Mouse (Mus musculus): ENCODE results near the gene Sohlh1. TPM values are rescaled to one million over a fixed set of nuclear protein-coding genes. Genes with fewer than 3 reads are reported as not detected.

Sohlh1 gene
- polyA plus RNA-seq, 1 experiment from 2014 or later = not detected

DNA sequence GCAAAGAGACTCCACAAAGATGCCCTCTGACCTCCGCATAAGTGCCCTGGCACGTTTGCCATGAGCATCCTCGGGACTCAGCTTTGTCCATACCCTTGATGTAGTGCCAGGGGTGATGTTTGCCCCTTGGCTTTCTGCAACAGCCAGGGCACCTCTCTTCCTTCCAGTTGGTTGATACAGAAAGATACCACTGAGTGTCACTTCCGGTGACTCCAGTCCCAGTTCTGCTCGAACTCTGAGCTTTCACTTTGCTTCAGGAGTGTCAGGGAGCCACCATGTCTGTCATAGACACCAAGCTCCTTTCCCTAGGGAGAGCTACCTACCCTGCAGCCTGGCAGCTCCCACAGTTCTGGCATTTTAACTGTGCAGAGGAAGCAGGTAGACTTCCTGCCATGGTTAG, 7.0 kb upstream of the Sohlh1 start:
- H3K27me3 ChIP-seq (ENCODE audit: control insufficient read depth, insufficient read depth, low read length) = no peaks in the 10 kb centered on the region
- H3K9me3 ChIP-seq (ENCODE audit: control insufficient read depth, low read length) = no peaks in the 10 kb centered on the region
- H3K4me1 ChIP-seq (ENCODE audit: control insufficient read depth, insufficient read depth, low read length) = no peaks in the 10 kb centered on the region
- no peak overlapping the region for H3K4me3 ChIP-seq (ENCODE audit: low read depth, low read length)
- WGBS = 83% methylated on average over 5 of the region's 5 CpGs
- no peak overlapping the region for H3K9ac ChIP-seq (replicated peaks; ENCODE audit: low read depth, low read length)
- no peak overlapping the region for H3K4me2 ChIP-seq (ENCODE audit: low read depth, low read length)
- no peaks in the 10 kb centered on the region for H3K36me3 ChIP-seq (ENCODE audit: control insufficient read depth, insufficient read depth, low read length)
- no peak overlapping the region for H3K27ac ChIP-seq (ENCODE audit: low read depth, low read length)
- ATAC-seq (ENCODE audit: low read depth) = no peak

GRCm38 (mm10) chr2:25852626-25853025, 5.6 kb upstream of the Sohlh1 start:
- no peaks in the 10 kb centered on the region for H3K36me3 ChIP-seq (ENCODE audit: control insufficient read depth, insufficient read depth, low read length)
- no peaks in the 10 kb centered on the region for H3K27me3 ChIP-seq (ENCODE audit: control insufficient read depth, insufficient read depth, low read length)
- no peak; the same call in 1 of the 2 replicates for ATAC-seq (ENCODE audit: low read depth)
- no peak overlapping the region for H3K27ac ChIP-seq (ENCODE audit: low read depth, low read length)
- no peak overlapping the region for H3K4me2 ChIP-seq (ENCODE audit: low read depth, low read length)
- H3K9ac ChIP-seq (replicated peaks; ENCODE audit: low read depth, low read length) = no peak overlapping the region
- 45% methylated on average over 3 of the region's 3 CpGs for WGBS
- H3K4me3 ChIP-seq (ENCODE audit: low read depth, low read length) = no peak overlapping the region
- H3K9me3 ChIP-seq (ENCODE audit: control insufficient read depth, low read length) = no peaks in the 10 kb centered on the region
- H3K4me1 ChIP-seq (ENCODE audit: control insufficient read depth, insufficient read depth, low read length) = no peaks in the 10 kb centered on the region

- 17% methylated on average over 4 of the region's 4 CpGs for WGBS
These were observed 3.3 kb upstream of the Sohlh1 start for GRCm38 (mm10) chr2:25850330-25850729.

DNA sequence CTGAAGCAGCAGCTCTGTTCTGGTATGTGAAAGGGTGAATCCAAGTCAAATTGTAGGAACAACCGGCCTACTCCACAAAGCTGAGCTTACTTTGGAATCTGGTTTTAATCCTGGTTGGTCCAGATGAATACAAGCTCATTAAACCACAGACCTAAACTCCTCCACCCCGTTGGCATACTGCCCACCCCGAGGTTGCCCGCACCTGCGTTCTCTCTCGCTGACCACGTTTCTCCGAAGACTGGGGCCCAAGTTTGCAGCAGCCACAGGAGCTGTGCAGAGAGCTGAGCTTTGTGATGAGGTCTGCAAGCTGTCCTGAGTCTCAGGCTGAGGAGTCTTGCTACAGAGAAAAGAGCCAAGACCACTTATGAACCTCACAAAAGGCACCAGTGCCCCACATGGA, 532 bp downstream of the Sohlh1 start:
- no peak overlapping the region for H3K27ac ChIP-seq (ENCODE audit: low read depth, low read length)
- no peaks in the 10 kb centered on the region for H3K36me3 ChIP-seq (ENCODE audit: control insufficient read depth, insufficient read depth, low read length)
- no peak overlapping the region for H3K4me3 ChIP-seq (ENCODE audit: low read depth, low read length)
- no peaks in the 10 kb centered on the region for H3K4me1 ChIP-seq (ENCODE audit: control insufficient read depth, insufficient read depth, low read length)
- no peak for ATAC-seq (ENCODE audit: low read depth)
- no peaks in the 10 kb centered on the region for H3K9me3 ChIP-seq (ENCODE audit: control insufficient read depth, low read length)
- no peaks in the 10 kb centered on the region for H3K27me3 ChIP-seq (ENCODE audit: control insufficient read depth, insufficient read depth, low read length)
- no peak overlapping the region for H3K4me2 ChIP-seq (ENCODE audit: low read depth, low read length)
- H3K9ac ChIP-seq (replicated peaks; ENCODE audit: low read depth, low read length) = no peak overlapping the region
- WGBS = 82% methylated on average over 8 of the region's 8 CpGs

More at GRCm38 (mm10) chr2:25850330-25850729, 3.3 kb upstream of the Sohlh1 start:
- H3K9ac ChIP-seq (replicated peaks; ENCODE audit: low read depth, low read length) = no peak overlapping the region
- H3K36me3 ChIP-seq (ENCODE audit: control insufficient read depth, insufficient read depth, low read length) = no peaks in the 10 kb centered on the region
- ATAC-seq (ENCODE audit: low read depth) = no peak
- H3K27ac ChIP-seq (ENCODE audit: low read depth, low read length) = no peak overlapping the region
- H3K9me3 ChIP-seq (ENCODE audit: control insufficient read depth, low read length) = no peaks in the 10 kb centered on the region
- no peaks in the 10 kb centered on the region for H3K4me1 ChIP-seq (ENCODE audit: control insufficient read depth, insufficient read depth, low read length)
- H3K4me3 ChIP-seq (ENCODE audit: low read depth, low read length) = no peak overlapping the region
- no peaks in the 10 kb centered on the region for H3K27me3 ChIP-seq (ENCODE audit: control insufficient read depth, insufficient read depth, low read length)
- no peak overlapping the region for H3K4me2 ChIP-seq (ENCODE audit: low read depth, low read length)

DNA sequence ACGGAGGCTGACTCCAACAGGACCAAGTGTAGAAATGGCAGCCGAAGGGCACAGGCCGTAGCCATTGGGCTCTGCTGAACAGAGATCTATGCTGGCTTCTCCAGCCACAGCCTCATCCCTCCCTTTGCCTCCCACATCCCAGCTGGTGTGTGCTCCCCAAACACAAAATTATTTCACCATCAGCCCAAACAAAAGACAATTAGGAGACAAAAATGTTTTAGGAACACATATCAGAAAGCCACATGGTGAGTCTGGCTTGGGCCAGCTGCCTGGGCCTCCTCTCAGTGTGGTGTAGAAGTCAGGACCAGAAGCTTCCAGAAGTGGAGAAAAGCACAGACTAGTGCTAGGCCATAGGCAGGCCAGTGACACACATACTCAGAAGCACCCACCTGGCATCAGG, 3.0 kb downstream of the Sohlh1 start:
- 90% methylated on average over 3 of the region's 3 CpGs for WGBS
- no peak overlapping the region for H3K4me2 ChIP-seq (ENCODE audit: low read depth, low read length)

GRCm38 (mm10) chr2:25842758-25843157, 4.3 kb downstream of the Sohlh1 start:
- 67% methylated on average over 1 of the region's 1 CpGs for WGBS
- H3K9me3 ChIP-seq (ENCODE audit: control insufficient read depth, low read length) = no peaks in the 10 kb centered on the region

More for the DNA sequence above, 3.0 kb downstream of the Sohlh1 start:
- Histone ChIP-seq H3K9me3 (ENCODE audit: control insufficient read depth, low read length) (no peaks in the 10 kb centered on the region), H3K27me3 (ENCODE audit: control insufficient read depth, insufficient read depth, low read length) (no peaks in the 10 kb centered on the region), H3K27ac (ENCODE audit: low read depth, low read length) (no peak overlapping the region), H3K4me1 (ENCODE audit: control insufficient read depth, insufficient read depth, low read length) (no peaks in the 10 kb centered on the region), H3K36me3 (ENCODE audit: control insufficient read depth, insufficient read depth, low read length) (no peaks in the 10 kb centered on the region), H3K9ac (replicated peaks; ENCODE audit: low read depth, low read length) (no peak overlapping the region), H3K4me3 (ENCODE audit: low read depth, low read length) (no peak overlapping the region)
- ATAC-seq (ENCODE audit: low read depth) = no peak

DNA sequence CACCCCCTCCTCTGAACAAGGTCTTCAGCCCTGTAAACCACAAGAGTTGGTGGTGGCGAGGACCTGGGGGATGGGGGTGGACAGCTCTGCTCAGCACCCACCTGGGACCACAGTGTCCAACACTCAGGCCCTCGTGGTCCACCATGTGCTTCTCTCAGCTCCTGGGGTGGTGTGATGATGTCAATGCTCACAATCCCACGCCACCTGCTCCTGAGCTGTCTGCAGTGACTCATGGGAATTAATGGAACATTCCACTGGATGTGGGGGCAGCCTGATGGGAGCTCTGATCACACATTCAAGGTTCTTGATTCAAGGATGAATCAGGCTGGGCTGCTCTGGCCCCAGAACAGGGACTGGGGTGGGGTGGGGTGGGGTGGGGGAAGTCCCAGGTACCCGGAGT, 4.9 kb downstream of the Sohlh1 start:
- no peaks in the 10 kb centered on the region for H3K9me3 ChIP-seq (ENCODE audit: control insufficient read depth, low read length)
- no peaks in the 10 kb centered on the region for H3K4me1 ChIP-seq (ENCODE audit: control insufficient read depth, insufficient read depth, low read length)
- H3K4me2 ChIP-seq (ENCODE audit: low read depth, low read length) = no peak overlapping the region
- H3K27me3 ChIP-seq (ENCODE audit: control insufficient read depth, insufficient read depth, low read length) = no peaks in the 10 kb centered on the region
- H3K9ac ChIP-seq (replicated peaks; ENCODE audit: low read depth, low read length) = no peak overlapping the region
- no peak for ATAC-seq (ENCODE audit: low read depth)
- no peak overlapping the region for H3K4me3 ChIP-seq (ENCODE audit: low read depth, low read length)
- H3K27ac ChIP-seq (ENCODE audit: low read depth, low read length) = no peak overlapping the region
- H3K36me3 ChIP-seq (ENCODE audit: control insufficient read depth, insufficient read depth, low read length) = no peaks in the 10 kb centered on the region
- 76% methylated on average over 4 of the region's 4 CpGs for WGBS

More at GRCm38 (mm10) chr2:25842758-25843157, 4.3 kb downstream of the Sohlh1 start:
- Histone ChIP-seq H3K36me3 (ENCODE audit: control insufficient read depth, insufficient read depth, low read length) (no peaks in the 10 kb centered on the region), H3K4me1 (ENCODE audit: control insufficient read depth, insufficient read depth, low read length) (no peaks in the 10 kb centered on the region), H3K9ac (replicated peaks; ENCODE audit: low read depth, low read length) (no peak overlapping the region), H3K4me2 (ENCODE audit: low read depth, low read length) (no peak overlapping the region), H3K4me3 (ENCODE audit: low read depth, low read length) (no peak overlapping the region), H3K27me3 (ENCODE audit: control insufficient read depth, insufficient read depth, low read length) (no peaks in the 10 kb centered on the region), H3K27ac (ENCODE audit: low read depth, low read length) (no peak overlapping the region)
- ATAC-seq (ENCODE audit: low read depth) = no peak

DNA sequence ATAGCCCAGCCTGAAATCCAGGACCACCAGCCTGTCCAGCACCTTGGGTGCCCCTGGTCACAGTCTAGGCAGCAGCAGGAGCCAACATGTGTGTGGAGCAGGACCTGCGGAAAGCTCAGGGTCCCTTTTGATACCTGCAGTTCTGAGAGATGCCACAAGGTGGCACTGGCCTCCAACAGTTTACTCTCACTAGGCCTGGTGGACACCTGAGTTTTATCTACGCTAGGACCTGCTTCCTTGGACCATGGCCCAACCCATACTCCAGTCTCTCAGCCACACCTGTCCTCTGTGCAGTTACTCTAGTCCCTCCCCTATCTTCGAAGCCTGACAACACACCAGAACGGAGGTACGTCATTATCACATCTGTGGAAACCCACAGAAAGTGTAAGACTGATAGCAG, 10.8 kb downstream of the Sohlh1 start:
- ATAC-seq (ENCODE audit: low read depth) = peak; percentile 65; the same call in 1 of the 2 replicates

GRCm38 (mm10) chr2:25830786-25831185, 16.3 kb downstream of the Sohlh1 start:
- no peak for ATAC-seq (ENCODE audit: low read depth)
- Histone ChIP-seq H3K4me1 (ENCODE audit: control insufficient read depth, insufficient read depth, low read length) (no peaks in the 10 kb centered on the region), H3K9me3 (ENCODE audit: control insufficient read depth, low read length) (no peaks in the 10 kb centered on the region), H3K4me3 (ENCODE audit: low read depth, low read length) (no peak overlapping the region), H3K9ac (replicated peaks; ENCODE audit: low read depth, low read length) (no peak overlapping the region), H3K27me3 (ENCODE audit: control insufficient read depth, insufficient read depth, low read length) (no peaks in the 10 kb centered on the region), H3K4me2 (ENCODE audit: low read depth, low read length) (no peak overlapping the region), H3K36me3 (ENCODE audit: control insufficient read depth, insufficient read depth, low read length) (no peaks in the 10 kb centered on the region), H3K27ac (ENCODE audit: low read depth, low read length) (no peak overlapping the region)
- 87% methylated on average over 3 of the region's 3 CpGs for WGBS

More for the DNA sequence above, 10.8 kb downstream of the Sohlh1 start:
- H3K36me3 ChIP-seq (ENCODE audit: control insufficient read depth, insufficient read depth, low read length) = no peaks in the 10 kb centered on the region
- H3K4me1 ChIP-seq (ENCODE audit: control insufficient read depth, insufficient read depth, low read length) = no peaks in the 10 kb centered on the region
- no peaks in the 10 kb centered on the region for H3K9me3 ChIP-seq (ENCODE audit: control insufficient read depth, low read length)
- H3K4me2 ChIP-seq (ENCODE audit: low read depth, low read length) = no peak overlapping the region
- H3K4me3 ChIP-seq (ENCODE audit: low read depth, low read length) = no peak overlapping the region
- WGBS = 54% methylated on average over 5 of the region's 5 CpGs
- no peak overlapping the region for H3K9ac ChIP-seq (replicated peaks; ENCODE audit: low read depth, low read length)
- no peaks in the 10 kb centered on the region for H3K27me3 ChIP-seq (ENCODE audit: control insufficient read depth, insufficient read depth, low read length)
- no peak overlapping the region for H3K27ac ChIP-seq (ENCODE audit: low read depth, low read length)

Measured in neural tube, embryonic 14.5 days (tissue).